Mouse (Mus musculus) C2C12 (cell line): ENCODE measurements around the gene Odf3l1. TPM values are rescaled to one million over a fixed set of nuclear protein-coding genes. Genes with fewer than 3 reads are reported as not detected.
"Not testable (repeated sequence)": the region's sequence is repeated elsewhere in the genome, so short reads cannot be mapped to it uniquely, and the experiment has no call there.

Source experiments
- H3K27me3 ChIP-seq: one replicate; pipeline ENCODE4 v1.6.1; 2011; ENCODE audit not compliant: control insufficient read depth, insufficient read depth, insufficient read length
- H3K36me3 ChIP-seq: one replicate; pipeline ENCODE4 v1.6.1; 2011; ENCODE audit not compliant: control insufficient read depth, insufficient read depth
- H3K4me3 ChIP-seq: one replicate; pipeline ENCODE4 v1.5.1; 2011; ENCODE audit warnings: mild to moderate bottlenecking, control low read depth; ENCODE audit not compliant: poor library complexity, insufficient read depth, severe bottlenecking
- H3K79me2 ChIP-seq: one replicate; pipeline ENCODE4 v1.6.1; 2011; ENCODE audit not compliant: control insufficient read depth, insufficient read depth
- H3K79me3 ChIP-seq: one replicate; pipeline ENCODE4 v1.6.1; 2011; ENCODE audit warnings: low read depth, control low read depth
- H3ac ChIP-seq: one replicate; pipeline ENCODE3; 2011; ENCODE audit warnings: low read depth; ENCODE audit not compliant: control insufficient read depth, insufficient read length
- CEBPB ChIP-seq: IDR thresholded peaks from one replicate; pipeline ENCODE4 v1.6.1; 2011; ENCODE audit warnings: low read depth, mild to moderate bottlenecking, control low read depth, moderate library complexity
- CTCF ChIP-seq: IDR thresholded peaks from one replicate; pipeline ENCODE4 v1.5.1; 2011; ENCODE audit not compliant: control insufficient read depth, insufficient read depth, insufficient read length
- FOSL1 ChIP-seq: IDR thresholded peaks from one replicate; pipeline ENCODE4 v1.8.0; 2011; ENCODE audit warnings: mild to moderate bottlenecking, low read length; ENCODE audit not compliant: poor library complexity, insufficient read depth, severe bottlenecking
- MAX ChIP-seq: IDR thresholded peaks from one replicate; pipeline ENCODE4 v1.6.1; 2011; ENCODE audit warnings: mild to moderate bottlenecking, control low read depth
- MYOD1 ChIP-seq: IDR thresholded peaks from one replicate; pipeline ENCODE4 v1.6.1; 2011; ENCODE audit warnings: low read depth; ENCODE audit not compliant: control insufficient read depth, insufficient read length
- MYOG ChIP-seq: IDR thresholded peaks from one replicate; pipeline ENCODE4 v1.6.1; 2011; ENCODE audit not compliant: control insufficient read depth, insufficient read length; ENCODE audit errors: extremely low read depth
- USF1 ChIP-seq: IDR thresholded peaks from one replicate; pipeline ENCODE4 v1.6.1; 2011; ENCODE audit warnings: low read depth, mild to moderate bottlenecking, control low read depth, moderate library complexity
- long read RNA-seq, 2 experiments: library from polyadenylated mRNA; unstranded; transcript quantifications; one replicate each; pipeline ENCODE4 v2.0.0; 2019 to 2020
- polyA plus RNA-seq: library from polyadenylated mRNA; unstranded; fragments of >200 nt; fragmentation: generic; extraction: Trizol; gene quantifications from one replicate; pipeline ENCODE4 v1.2.1, GENCODE M21; 2012; ENCODE audit warnings: missing spikeins

Gene Odf3l1
- 0.04 TPM for polyA plus RNA-seq
- long read RNA-seq, experiment 1 = 0 reads
- long read RNA-seq, experiment 2 = 0 reads

DNA sequence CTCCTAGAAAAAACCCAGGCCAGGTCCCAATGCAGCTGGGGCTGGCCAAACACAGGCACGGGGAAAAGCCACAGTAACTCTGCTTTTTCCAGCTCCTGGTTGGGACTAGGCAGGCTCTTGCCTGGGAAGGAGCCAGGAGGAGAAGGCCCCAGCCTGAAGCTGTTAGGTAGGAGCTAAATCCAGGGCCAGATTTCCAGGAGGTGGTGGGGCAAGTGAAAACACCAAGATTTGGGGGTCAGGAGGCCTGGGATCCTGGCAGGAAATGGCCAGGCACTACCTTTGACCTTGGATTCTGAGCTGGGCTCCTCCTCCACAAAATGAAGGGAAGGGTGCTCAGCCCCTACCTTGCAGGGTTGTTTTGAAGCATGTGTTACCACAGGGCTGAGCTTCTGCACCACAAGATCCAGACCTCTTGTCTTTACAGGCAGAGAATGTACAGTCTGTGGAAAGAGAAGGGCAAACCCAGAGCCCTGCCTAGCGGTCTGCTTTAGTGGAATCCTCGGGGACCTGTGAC lies at the start of gene Odf3l1:
Gene Odf3l1, minus strand, starts transcription at position 464 of the 514 bp plus-strand sequence.
- TF ChIP-seq USF1 = no peak
- peak within 1 kb of the TSS; percentile 90 for H3ac ChIP-seq
- H3K79me2 ChIP-seq = peaks cover 40% of the 10 kb centered on the region
- H3K36me3 ChIP-seq = no peaks in the 10 kb centered on the region
- H3K4me3 ChIP-seq = peak within 1 kb of the TSS; percentile 39
- peaks cover 15% of the 10 kb centered on the region for H3K79me3 ChIP-seq
- H3K27me3 ChIP-seq = no peaks in the 10 kb centered on the region

DNA sequence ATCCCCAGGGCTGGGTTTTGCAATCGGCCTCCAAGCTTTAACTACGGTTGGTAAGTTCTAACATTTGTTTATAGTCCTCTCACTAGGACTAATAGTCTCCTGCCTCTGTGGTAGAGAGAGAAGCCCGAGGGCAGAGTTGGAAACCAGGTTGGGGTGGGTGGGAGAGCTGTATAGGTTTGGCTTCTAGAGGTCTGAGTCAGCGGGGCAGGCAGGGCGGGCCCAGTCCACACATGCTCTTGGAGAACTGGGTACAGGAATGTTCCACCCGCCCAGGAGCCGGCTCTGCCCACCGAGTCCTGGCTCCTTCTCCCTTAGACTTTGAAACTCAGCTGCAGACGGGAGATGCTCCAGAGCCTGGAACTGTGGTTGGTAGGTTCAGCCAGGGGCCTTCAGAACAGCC lies 49.5 kb upstream of the Odf3l1 start:
- no peak for TF ChIP-seq USF1
- no peak for TF ChIP-seq CEBPB
- TF ChIP-seq MAX = no peak
- no peak for TF ChIP-seq CTCF
- no peak for TF ChIP-seq MYOD1
- no peak for TF ChIP-seq MYOG
- TF ChIP-seq FOSL1 = no peak
- Histone ChIP-seq H3K79me3 (no peaks in the 10 kb centered on the region), H3K79me2 (no peaks in the 10 kb centered on the region), H3ac (no peak overlapping the region), H3K4me3 (no peak overlapping the region), H3K36me3 (peaks cover 9% of the 10 kb centered on the region), H3K27me3 (no peaks in the 10 kb centered on the region)

DNA sequence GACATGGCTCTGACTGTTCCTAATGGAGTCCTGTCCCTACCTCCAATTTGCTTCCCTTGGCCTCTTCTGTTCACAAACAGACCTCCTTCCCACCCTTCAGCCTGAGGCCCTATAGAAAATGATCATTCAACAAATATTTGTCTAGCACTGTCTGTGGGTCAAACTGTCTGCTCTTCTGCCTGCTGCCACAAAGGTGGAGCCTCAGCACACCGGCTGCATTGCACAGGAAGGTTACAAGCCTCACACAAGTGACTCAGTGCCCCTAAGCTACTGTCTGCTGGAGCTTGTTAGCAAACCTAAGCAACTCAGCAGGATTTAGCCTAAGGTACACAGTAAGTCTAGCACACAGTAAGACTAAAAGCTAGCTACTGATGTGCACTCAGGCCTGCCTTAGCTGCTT lies 46.5 kb upstream of the Odf3l1 start:
- Histone ChIP-seq H3K27me3 (no peaks in the 10 kb centered on the region), H3K79me3 (no peaks in the 10 kb centered on the region), H3K4me3 (no peak overlapping the region), H3ac (no peak overlapping the region), H3K36me3 (no peaks in the 10 kb centered on the region), H3K79me2 (no peaks in the 10 kb centered on the region)
- no peak for TF ChIP-seq FOSL1
- TF ChIP-seq USF1 = no peak
- no peak for TF ChIP-seq MYOD1
- no peak for TF ChIP-seq CTCF
- no peak for TF ChIP-seq MYOG
- TF ChIP-seq CEBPB = no peak
- TF ChIP-seq MAX = no peak

DNA sequence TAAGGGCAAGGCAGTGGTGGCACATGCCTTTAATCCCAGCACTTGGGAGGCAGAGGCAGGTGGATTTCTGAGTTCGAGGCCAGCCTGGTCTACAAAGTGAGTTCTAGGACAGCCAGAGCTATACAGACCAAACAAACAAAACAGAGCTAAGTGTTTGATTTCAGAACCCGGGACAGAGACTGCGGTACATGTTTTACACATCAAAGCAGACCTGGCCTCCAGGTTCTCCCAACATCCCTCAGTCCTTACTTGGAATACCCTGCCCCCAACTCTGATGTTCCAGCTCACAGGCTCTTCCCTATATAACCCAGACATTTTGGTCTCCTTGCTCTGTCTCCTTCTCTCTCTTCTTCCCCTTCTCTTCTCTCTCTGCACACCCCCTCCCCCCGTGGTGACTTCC lies 45.5 kb upstream of the Odf3l1 start:
- H3K79me2 ChIP-seq, H3K4me3 ChIP-seq, H3K36me3 ChIP-seq, H3K27me3 ChIP-seq, H3ac ChIP-seq, H3K79me3 ChIP-seq: not testable (repeated sequence)

DNA sequence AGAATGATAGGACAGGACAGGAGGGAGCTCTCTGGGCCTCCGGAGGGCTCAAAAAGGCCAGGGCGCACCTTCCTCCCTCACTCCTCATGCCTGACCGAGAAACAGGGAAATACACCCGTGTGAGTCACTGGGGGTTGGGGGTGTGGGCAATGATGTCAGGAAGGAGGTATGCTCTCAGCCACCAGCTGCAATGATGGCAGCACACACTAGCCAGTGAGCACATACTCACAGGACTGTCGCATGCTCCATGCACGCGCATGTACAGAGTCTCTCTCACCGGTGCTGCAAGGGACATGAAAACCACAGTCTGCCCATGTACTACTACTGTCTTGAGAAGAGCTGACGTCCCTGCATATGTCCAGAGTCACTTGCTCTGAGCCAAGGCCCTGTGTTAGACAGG lies 43.1 kb upstream of the Odf3l1 start:
- H3K27me3 ChIP-seq = no peaks in the 10 kb centered on the region
- no peaks in the 10 kb centered on the region for H3K79me3 ChIP-seq
- TF ChIP-seq FOSL1 (peak; percentile 26), MYOD1 (peak; percentile 76), MYOG (no peak), USF1 (no peak), MAX (peak; percentile 86), CTCF (no peak)
- no peaks in the 10 kb centered on the region for H3K79me2 ChIP-seq
- no peak overlapping the region for H3K4me3 ChIP-seq
- H3K36me3 ChIP-seq = no peaks in the 10 kb centered on the region
- H3ac ChIP-seq = no peak overlapping the region

GRCm38 (mm10) chr9:56903662-56904061 lies 39.2 kb upstream of the Odf3l1 start:
- no peaks in the 10 kb centered on the region for H3K79me3 ChIP-seq
- H3K27me3 ChIP-seq = no peaks in the 10 kb centered on the region
- H3K79me2 ChIP-seq = no peaks in the 10 kb centered on the region
- H3K36me3 ChIP-seq = no peaks in the 10 kb centered on the region
- no peak for TF ChIP-seq USF1
- TF ChIP-seq FOSL1 = no peak
- no peak for TF ChIP-seq MAX
- no peak overlapping the region for H3ac ChIP-seq
- H3K4me3 ChIP-seq = no peak overlapping the region

- TF ChIP-seq MYOG = no peak
- no peak for TF ChIP-seq MYOD1
- TF ChIP-seq CTCF = no peak
- TF ChIP-seq FOSL1 = no peak
- TF ChIP-seq CEBPB = no peak
- TF ChIP-seq USF1 = no peak
- TF ChIP-seq MAX = no peak
- H3ac ChIP-seq = no peak overlapping the region
- no peaks in the 10 kb centered on the region for H3K79me3 ChIP-seq
These were observed 36.7 kb upstream of the Odf3l1 start for GRCm38 (mm10) chr9:56901187-56901586.

More at GRCm38 (mm10) chr9:56901187-56901586, 36.7 kb upstream of the Odf3l1 start:
- Histone ChIP-seq H3K79me2 (no peaks in the 10 kb centered on the region), H3K4me3 (no peak overlapping the region), H3K27me3 (no peaks in the 10 kb centered on the region), H3K36me3 (no peaks in the 10 kb centered on the region)
